Mouse (Mus musculus) embryo, embryonic 10 days (tissue): ENCODE measurements around the gene Fam117b.

Experiments
- DNase-seq: peaks from one replicate; pipeline ENCODE4 v3.0.0-alpha.2; 2015; ENCODE audit warnings: low spot score

The Fam117b gene

GRCm38 (mm10) chr1:59912413-59913157 lies at the start of gene Fam117b:
Gene Fam117b, plus strand, starts transcription at chr1:59913006.
- peak; percentile 100 for DNase-seq

- DNase-seq: no peak
Measured at GRCm38 (mm10) chr1:59868041-59868440, 44.8 kb upstream of the Fam117b start.

- peak; percentile 2 for DNase-seq
Measured at GRCm38 (mm10) chr1:59874023-59874422, 38.8 kb upstream of the Fam117b start.

- no peak for DNase-seq
Measured at GRCm38 (mm10) chr1:59878098-59878497, 34.7 kb upstream of the Fam117b start.

GRCm38 (mm10) chr1:59883349-59884134 lies 29.3 kb upstream of the Fam117b start:
- DNase-seq: peak; percentile 88

- DNase-seq: no peak
Measured at GRCm38 (mm10) chr1:59886899-59887298, 25.9 kb upstream of the Fam117b start.

- DNase-seq: no peak
Measured at GRCm38 (mm10) chr1:59888018-59888417, 24.8 kb upstream of the Fam117b start.

GRCm38 (mm10) chr1:59891185-59891584 lies 21.6 kb upstream of the Fam117b start:
- no peak for DNase-seq

- no peak for DNase-seq
Measured at GRCm38 (mm10) chr1:59892777-59893176, 20.0 kb upstream of the Fam117b start.

GRCm38 (mm10) chr1:59894025-59894424 lies 18.8 kb upstream of the Fam117b start:
- DNase-seq: no peak

- no peak for DNase-seq
Measured at GRCm38 (mm10) chr1:59895456-59895855, 17.4 kb upstream of the Fam117b start.

- DNase-seq: no peak
Measured at GRCm38 (mm10) chr1:59897147-59897798, 15.5 kb upstream of the Fam117b start.

GRCm38 (mm10) chr1:59899679-59900078 lies 13.1 kb upstream of the Fam117b start:
- no peak for DNase-seq

- DNase-seq: no peak
Measured at GRCm38 (mm10) chr1:59901082-59901876, 11.5 kb upstream of the Fam117b start.

GRCm38 (mm10) chr1:59902634-59903033 lies 10.2 kb upstream of the Fam117b start:
- DNase-seq: no peak

GRCm38 (mm10) chr1:59904630-59905295 lies 8.0 kb upstream of the Fam117b start:
- DNase-seq: no peak

- DNase-seq: no peak
Measured at GRCm38 (mm10) chr1:59905916-59906315, 6.9 kb upstream of the Fam117b start.

GRCm38 (mm10) chr1:59906819-59907521 lies 5.8 kb upstream of the Fam117b start:
- DNase-seq: no peak

- no peak for DNase-seq
Measured at GRCm38 (mm10) chr1:59907700-59908099, 5.1 kb upstream of the Fam117b start.

- DNase-seq: no peak
Measured at GRCm38 (mm10) chr1:59910941-59911340, 1.9 kb upstream of the Fam117b start.
